Mouse (Mus musculus) MEL (cell line): ENCODE results near the gene Tbx15. TPM values are rescaled to one million over a fixed set of nuclear protein-coding genes. Genes with fewer than 3 reads are reported as not detected.

Experiments used
- polyA plus RNA-seq, 2 experiments: library from polyadenylated mRNA; stranded (reverse) in 1 of 2; unstranded in 1 of 2; fragments of >175 nt in 1 of 2; fragments of >200 nt in 1 of 2; gene quantifications; 2 replicates each; pipeline versions ENCODE4 v1.2.1 to v1.2.4; 2012; ENCODE audit warnings: low replicate concordance in 2 of 2, low read depth in 1 of 2; ENCODE audit not compliant: insufficient read length in 2 of 2, insufficient read depth in 1 of 2, missing spikeins in 1 of 2
- total RNA-seq: library from RNA; depleted of rRNA; stranded (reverse); fragments of 300-350 nt; gene quantifications from 2 replicates; pipeline ENCODE4 v1.2.3, GENCODE M21; 2012; rRNA removed

The Tbx15 gene
- total and polyA plus RNA-seq, 3 experiments, result 8.9 to 13.0 TPM; not detected in 1

Other genes with a start within 250 kb of the Tbx15 start
- gene Wars2, start 99.3 kb upstream of the Tbx15 start, total RNA-seq, result 7.6 and 8.8 TPM in 2 replicates
- 10 to 100 TPM in 1 of 2 experiments, not detected in 1; 11.4 TPM for gene Wars2, start 99.3 kb upstream of the Tbx15 start, polyA plus RNA-seq